Mouse (Mus musculus) liver, embryonic 13.5 days (tissue): ENCODE results near the gene Fnip2. TPM values are rescaled to one million over a fixed set of nuclear protein-coding genes. Genes with fewer than 3 reads are reported as not detected.

Experiments
- ATAC-seq: fragments of 200-750 bp; cut with Nextera tagmentation; 2 replicates; pipeline ENCODE4 v1.8.0; 2017; ENCODE audit warnings: low read depth, mild to moderate bottlenecking, moderate number of reproducible peaks, moderate library complexity
- DNase-seq: peaks from one replicate; pipeline ENCODE4 v3.0.0; 2022
- H3K27ac ChIP-seq: fragments of 300-500 bp; sonication (generic); 2 replicates; pipeline ENCODE4 v1.5.1; 2015; ENCODE audit warnings: moderate library complexity, mild to moderate bottlenecking, inconsistent platforms
- H3K27me3 ChIP-seq: fragments of 300-500 bp; sonication (generic); 2 replicates; pipeline ENCODE4 v1.6.1; 2015; ENCODE audit warnings: mild to moderate bottlenecking, inconsistent platforms
- H3K36me3 ChIP-seq: fragments of 300-500 bp; sonication (generic); 2 replicates; pipeline ENCODE4 v1.6.1; 2015; ENCODE audit warnings: mild to moderate bottlenecking, inconsistent platforms
- H3K4me1 ChIP-seq: fragments of 300-500 bp; sonication (generic); replicated peaks from 2 replicates; pipeline ENCODE4 v1.6.1; 2015; ENCODE audit warnings: inconsistent platforms
- H3K4me2 ChIP-seq: fragments of 300-500 bp; sonication (generic); 2 replicates; pipeline ENCODE4 v1.6.1; 2015; ENCODE audit warnings: inconsistent platforms, mild to moderate bottlenecking, moderate library complexity
- H3K4me3 ChIP-seq: fragments of 300-500 bp; sonication (generic); replicated peaks from 2 replicates; pipeline ENCODE4 v1.5.1; 2015; ENCODE audit warnings: mild to moderate bottlenecking, inconsistent platforms
- H3K9ac ChIP-seq: fragments of 300-500 bp; sonication (generic); 2 replicates; pipeline ENCODE4 v1.6.1; 2015; ENCODE audit warnings: mild to moderate bottlenecking, inconsistent platforms
- H3K9me3 ChIP-seq: fragments of 300-500 bp; sonication (generic); replicated peaks from 2 replicates; pipeline ENCODE4 v1.6.1; 2016; ENCODE audit warnings: inconsistent platforms
- WGBS: fragments of 180-500 bp; shearing (Covaris S2); methylation state at CpG from one replicate; pipeline ENCODE4 v1.1.7; 2015; ENCODE audit not compliant: insufficient replicate concordance; 5-methylcytosine and 5-hydroxymethylcytosine counted together
- polyA plus RNA-seq: library from polyadenylated mRNA; unstranded; fragments of >200 nt; fragmentation: Nextera tagmentation; extraction: Ambion mirVana; gene quantifications from 2 replicates; pipeline ENCODE4 v1.2.1, GENCODE M21; 2015

Fnip2 gene
- 3.5 and 3.8 TPM in 2 replicates for polyA plus RNA-seq

DNA sequence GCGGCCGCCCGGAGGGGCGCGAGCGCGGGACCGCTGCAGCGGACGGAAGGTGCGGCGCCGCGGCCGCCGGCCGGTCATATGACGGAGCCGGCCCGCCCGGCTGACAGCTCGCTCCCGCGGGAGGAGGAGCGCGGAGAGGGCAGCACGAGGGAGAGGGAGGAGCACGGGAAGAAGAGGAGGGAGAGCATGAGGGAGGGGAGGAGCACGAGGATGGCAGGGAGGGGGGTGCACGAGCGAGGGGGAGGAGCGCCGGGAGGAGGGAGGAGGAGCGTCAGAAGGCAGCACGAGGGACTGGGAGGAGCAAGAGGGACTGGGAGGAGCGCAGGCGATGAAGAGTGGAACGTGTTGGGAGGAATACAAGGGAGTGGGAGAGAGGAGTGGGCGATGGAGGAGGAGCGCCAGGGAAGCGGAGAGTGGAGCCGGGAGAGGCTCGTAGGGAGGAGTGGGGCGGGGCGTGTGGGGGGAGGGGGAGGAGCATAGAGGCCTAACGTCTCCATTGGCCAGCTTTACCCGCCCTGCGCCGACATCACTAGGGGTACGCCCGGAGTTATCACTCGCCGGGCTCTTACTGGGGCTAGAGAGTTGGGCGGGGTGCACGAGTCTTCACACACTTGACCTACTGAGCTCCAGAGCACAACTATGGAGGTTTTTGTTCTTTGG lies at the start of gene Fnip2:
Fnip2 (minus strand) TSS at position 94 of the 660 bp plus-strand sequence.
- Histone ChIP-seq H3K9ac (peak within 1 kb of the TSS; percentile 99), H3K27me3 (no peaks in the 10 kb centered on the region), H3K9me3 (no peaks in the 10 kb centered on the region), H3K4me3 (peak within 1 kb of the TSS; percentile 97), H3K4me1 (peaks cover 57% of the 10 kb centered on the region), H3K27ac (peak within 1 kb of the TSS; percentile 95), H3K36me3 (peaks cover 4% of the 10 kb centered on the region; the same call in 1 of the 2 replicates), H3K4me2 (peak within 1 kb of the TSS; percentile 82)
- ATAC-seq (peak; percentile 94), DNase-seq (peak; percentile 90)
- under 1% methylated on average over 53 of the region's 55 CpGs for WGBS

DNA sequence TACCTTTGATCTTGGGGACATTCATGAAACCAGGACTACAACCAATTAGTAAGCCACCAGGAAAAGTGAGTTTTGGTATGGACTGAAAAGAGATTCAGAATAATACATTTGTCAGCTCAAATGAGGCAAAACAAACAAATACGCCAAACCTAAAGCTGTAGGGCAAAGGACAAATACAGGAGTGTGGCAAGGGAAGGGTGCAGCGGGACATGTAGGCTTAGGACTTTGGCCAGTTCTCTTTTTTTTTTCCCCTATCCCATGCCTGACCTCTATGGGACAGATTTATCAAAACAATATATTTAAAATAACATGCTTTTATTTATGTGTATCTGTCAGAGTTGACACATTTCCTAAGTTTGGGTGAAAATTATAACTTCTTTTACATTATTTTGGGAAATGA lies 42.3 kb upstream of the Fnip2 start:
- Histone ChIP-seq H3K4me2 (no peak overlapping the region), H3K27ac (no peak overlapping the region), H3K4me1 (no peaks in the 10 kb centered on the region), H3K4me3 (no peak overlapping the region), H3K9me3 (no peaks in the 10 kb centered on the region), H3K27me3 (no peaks in the 10 kb centered on the region), H3K9ac (no peak overlapping the region), H3K36me3 (peaks cover 51% of the 10 kb centered on the region)
- ATAC-seq (no peak), DNase-seq (no peak)
- WGBS: 80% methylated on average over 2 of the region's 2 CpGs

DNA sequence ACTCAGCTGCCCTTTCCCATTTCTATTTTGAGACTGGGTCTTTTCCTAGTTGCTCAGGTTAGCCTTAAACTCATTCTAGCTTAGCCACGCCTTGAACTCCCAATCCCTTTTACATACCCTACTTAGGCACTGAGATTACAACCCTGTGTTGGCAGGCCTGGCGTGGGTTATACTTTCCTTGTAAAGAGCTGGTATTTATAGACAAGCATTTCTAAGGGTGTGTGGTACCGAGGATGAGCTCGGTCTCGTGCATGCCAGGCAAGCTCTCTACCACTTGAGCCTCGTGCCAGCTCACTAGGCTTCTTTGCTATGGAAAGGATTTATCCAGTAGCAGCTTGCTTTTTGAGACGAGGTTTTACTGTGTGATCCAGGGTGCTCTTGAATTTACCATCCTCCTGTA lies 27.9 kb upstream of the Fnip2 start:
- ATAC-seq: no peak
- Histone ChIP-seq H3K4me2 (no peak overlapping the region), H3K4me3 (no peak overlapping the region), H3K36me3 (peaks cover 67% of the 10 kb centered on the region), H3K9me3 (no peaks in the 10 kb centered on the region), H3K4me1 (peaks cover 25% of the 10 kb centered on the region), H3K27ac (no peak overlapping the region), H3K27me3 (no peaks in the 10 kb centered on the region), H3K9ac (no peak overlapping the region)
- WGBS: 85% methylated on average over 7 of the region's 7 CpGs
- DNase-seq: no peak

DNA sequence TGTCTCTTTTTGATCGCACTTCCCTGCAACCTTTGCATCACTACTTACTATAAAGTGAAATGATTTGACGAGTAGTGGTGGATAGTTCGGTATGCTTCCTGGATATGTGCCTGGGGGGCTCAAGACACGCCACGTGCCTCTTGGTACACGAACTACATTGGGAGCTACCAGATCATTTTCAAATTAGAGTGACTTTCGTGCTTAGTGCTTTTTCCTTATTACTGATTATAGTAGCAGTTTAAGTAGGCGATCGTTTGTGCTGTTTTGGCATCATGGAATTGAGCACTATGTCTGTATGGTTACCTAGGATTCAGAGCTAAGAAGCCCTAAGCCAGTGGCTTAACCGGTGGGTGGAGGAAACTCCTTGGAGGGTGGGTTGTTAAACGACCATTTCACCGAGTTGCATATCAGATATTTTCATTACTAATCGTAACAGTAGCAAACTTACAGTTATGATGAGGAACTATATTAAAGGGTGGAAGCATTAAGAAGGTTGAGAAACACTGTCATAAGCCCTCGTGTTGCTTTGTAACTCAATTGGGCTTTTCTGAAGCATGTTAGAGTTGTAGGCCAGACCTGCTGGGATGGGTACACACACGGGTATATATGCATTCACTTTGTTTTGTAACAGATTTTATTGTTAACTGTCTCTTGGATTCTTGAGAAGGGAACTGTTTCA lies 24.3 kb upstream of the Fnip2 start:
- ATAC-seq (no peak), DNase-seq (no peak)
- peaks cover 34% of the 10 kb centered on the region for H3K4me1 ChIP-seq
- H3K9me3 ChIP-seq: no peaks in the 10 kb centered on the region
- peak overlapping the region; percentile 87 for H3K27ac ChIP-seq
- H3K9ac ChIP-seq: peak overlapping the region; percentile 95
- H3K4me3 ChIP-seq: peak overlapping the region; percentile 94
- 1% methylated on average over 15 of the region's 15 CpGs for WGBS
- H3K4me2 ChIP-seq: peak overlapping the region; percentile 78
- H3K36me3 ChIP-seq: peaks cover 37% of the 10 kb centered on the region
- H3K27me3 ChIP-seq: no peaks in the 10 kb centered on the region

DNA sequence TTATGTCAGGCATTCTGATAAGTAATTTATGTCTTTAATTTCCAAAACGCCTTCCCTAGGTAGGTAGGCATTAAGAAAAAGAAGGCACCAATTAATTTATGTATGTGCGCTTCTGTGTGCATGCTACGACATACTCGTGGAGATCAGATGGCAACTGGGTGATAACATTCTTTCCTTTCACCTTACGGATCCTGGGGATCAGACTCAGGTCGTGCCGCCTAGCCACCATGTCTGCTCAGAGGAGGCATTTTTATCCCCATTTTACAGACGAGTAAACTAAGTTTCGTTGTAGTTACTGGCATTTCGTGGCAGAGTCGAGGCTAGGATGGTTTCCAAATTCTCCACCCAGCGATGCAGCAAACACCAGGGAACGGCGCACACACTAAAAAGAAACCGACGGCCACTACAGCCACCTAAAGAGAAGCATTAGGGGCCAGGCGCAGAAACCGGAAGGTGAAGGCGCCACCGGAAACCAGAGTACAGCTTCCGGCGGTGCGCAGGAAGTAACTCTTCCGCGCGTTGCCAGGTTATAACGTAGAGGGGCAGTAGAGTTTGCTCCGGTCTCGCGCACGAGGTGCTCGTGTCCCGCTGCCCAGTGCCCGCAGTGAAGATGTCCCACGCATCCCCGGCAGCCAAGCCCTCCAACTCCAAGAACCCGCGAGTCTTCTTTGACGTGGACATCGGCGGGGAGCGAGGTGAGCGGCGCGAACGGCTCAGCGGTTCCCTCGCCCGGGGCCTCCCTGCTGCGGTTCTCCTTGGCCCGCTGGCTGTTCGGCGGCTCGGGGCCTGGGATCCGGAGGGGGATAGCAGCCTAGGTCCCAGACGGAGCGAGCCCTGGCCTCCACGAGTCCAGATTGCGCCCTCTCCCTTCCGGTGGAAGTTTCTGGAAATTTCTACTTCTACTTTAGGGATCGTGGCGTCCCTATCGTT lies 23.5 kb upstream of the Fnip2 start, which contains the start of gene Ppid:
Ppid (plus strand) TSS at position 480 of the 930 bp plus-strand sequence.
- peak; percentile 92 for ATAC-seq
- WGBS: 1% methylated on average over 63 of the region's 63 CpGs
- H3K4me2 ChIP-seq: peak within 1 kb of the TSS; percentile 78

DNA sequence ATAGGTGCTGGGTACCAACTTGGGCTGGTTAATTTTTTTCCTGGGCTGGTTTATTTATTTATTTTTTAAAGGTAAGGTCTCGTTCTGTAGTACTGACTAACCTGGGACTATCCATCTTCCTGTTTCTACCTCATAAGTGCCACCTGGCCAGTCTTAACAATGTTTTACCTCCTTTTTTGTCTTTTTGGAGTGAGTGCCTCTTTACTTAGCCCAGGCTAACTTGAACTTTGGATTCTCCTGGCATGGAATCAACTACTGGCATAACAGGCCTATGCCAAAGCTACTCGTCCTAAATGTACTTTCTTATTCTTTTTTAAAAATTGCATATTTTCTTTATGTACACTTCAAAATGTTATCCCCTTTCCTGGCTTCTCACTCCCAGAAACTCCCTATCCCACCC lies 22.1 kb upstream of the Fnip2 start:
- no peak overlapping the region for H3K27ac ChIP-seq
- no peaks in the 10 kb centered on the region for H3K27me3 ChIP-seq
- 67% methylated on average over 2 of the region's 2 CpGs for WGBS
- peaks cover 37% of the 10 kb centered on the region for H3K4me1 ChIP-seq
- H3K36me3 ChIP-seq: peaks cover 16% of the 10 kb centered on the region
- H3K4me3 ChIP-seq: no peak overlapping the region
- no peak for ATAC-seq
- no peak for DNase-seq
- H3K9me3 ChIP-seq: no peaks in the 10 kb centered on the region
- H3K9ac ChIP-seq: no peak overlapping the region
- no peak overlapping the region for H3K4me2 ChIP-seq

More for the DNA sequence above, 23.5 kb upstream of the Fnip2 start, which contains the start of gene Ppid:
- Histone ChIP-seq H3K36me3 (peaks cover 29% of the 10 kb centered on the region), H3K9me3 (no peaks in the 10 kb centered on the region), H3K27me3 (no peaks in the 10 kb centered on the region), H3K4me1 (peaks cover 35% of the 10 kb centered on the region), H3K9ac (peak within 1 kb of the TSS; percentile 95), H3K4me3 (peak within 1 kb of the TSS; percentile 94), H3K27ac (peak within 1 kb of the TSS; percentile 87)
- DNase-seq: peak; percentile 74

DNA sequence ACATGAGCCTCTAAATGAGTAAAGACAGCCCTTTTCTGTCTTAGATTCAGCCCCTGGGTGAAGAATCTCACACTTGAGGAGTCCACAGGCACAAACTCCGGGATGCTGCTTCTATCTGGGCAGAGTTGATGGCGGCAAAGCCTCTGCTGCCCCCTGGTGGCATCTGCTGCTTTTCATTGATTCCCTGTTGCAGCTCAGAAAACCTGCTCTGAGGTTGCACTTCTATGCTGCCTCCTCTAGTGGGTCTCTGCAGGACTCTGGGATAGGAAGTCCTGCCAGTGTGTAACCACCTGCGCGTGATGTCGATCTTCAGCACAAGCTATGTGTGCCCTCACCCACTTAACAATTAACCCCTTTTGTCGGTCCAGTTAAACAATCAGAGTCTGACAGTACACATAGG lies 19.2 kb upstream of the Fnip2 start:
- WGBS: 2% methylated on average over 6 of the region's 6 CpGs
- H3K4me2 ChIP-seq: peak overlapping the region; percentile 39
- DNase-seq: peak; percentile 82

DNA sequence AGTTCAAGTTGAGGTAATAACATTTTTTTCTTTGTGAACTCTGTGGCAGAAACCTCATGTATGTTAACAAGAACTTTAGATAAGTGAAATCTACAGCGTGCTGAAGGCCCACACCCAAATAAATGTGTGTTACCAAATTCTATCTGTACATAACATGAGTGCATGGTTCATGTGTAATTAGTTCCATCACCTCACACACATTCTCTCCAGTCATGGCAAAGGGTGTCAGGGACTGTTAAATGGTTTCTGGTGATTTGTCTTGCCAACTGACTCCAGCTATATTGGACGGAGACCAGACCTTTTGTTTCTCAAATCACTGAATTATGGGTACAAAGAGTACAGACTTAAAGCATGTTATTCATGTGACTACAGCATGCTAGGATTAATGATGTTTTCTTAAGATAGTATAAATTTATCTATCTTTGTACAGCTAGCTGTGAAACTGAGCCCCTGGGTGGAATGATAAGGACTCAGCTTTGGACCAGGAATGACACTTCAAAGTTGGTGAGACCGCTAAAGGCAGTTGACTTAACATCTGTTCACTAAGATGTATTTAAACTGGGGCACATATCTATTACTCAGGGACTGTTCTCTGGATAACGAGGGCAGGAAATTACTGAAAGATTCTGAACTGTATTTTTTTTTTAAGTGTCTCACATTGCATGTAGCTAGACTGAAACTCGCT lies 12.4 kb upstream of the Fnip2 start:
- no peaks in the 10 kb centered on the region for H3K27me3 ChIP-seq
- H3K36me3 ChIP-seq: no peaks in the 10 kb centered on the region
- peak overlapping the region; percentile 93 for H3K27ac ChIP-seq
- peak; percentile 92 for ATAC-seq
- H3K9ac ChIP-seq: 0 out of 2 replicates have a peak overlapping the region, but pooled peaks have one; percentile 23
- peaks cover 71% of the 10 kb centered on the region for H3K4me1 ChIP-seq
- peak overlapping the region; percentile 43 for H3K4me2 ChIP-seq
- WGBS: 19% methylated on average over 5 of the region's 5 CpGs
- no peak overlapping the region for H3K4me3 ChIP-seq
- DNase-seq: peak; percentile 80
- H3K9me3 ChIP-seq: no peaks in the 10 kb centered on the region

More for the DNA sequence above, 19.2 kb upstream of the Fnip2 start:
- Histone ChIP-seq H3K9me3 (no peaks in the 10 kb centered on the region), H3K9ac (no peak overlapping the region), H3K4me3 (no peak overlapping the region), H3K27me3 (no peaks in the 10 kb centered on the region), H3K4me1 (peaks cover 23% of the 10 kb centered on the region), H3K36me3 (no peaks in the 10 kb centered on the region), H3K27ac (no peak overlapping the region)
- ATAC-seq: peak; percentile 65

DNA sequence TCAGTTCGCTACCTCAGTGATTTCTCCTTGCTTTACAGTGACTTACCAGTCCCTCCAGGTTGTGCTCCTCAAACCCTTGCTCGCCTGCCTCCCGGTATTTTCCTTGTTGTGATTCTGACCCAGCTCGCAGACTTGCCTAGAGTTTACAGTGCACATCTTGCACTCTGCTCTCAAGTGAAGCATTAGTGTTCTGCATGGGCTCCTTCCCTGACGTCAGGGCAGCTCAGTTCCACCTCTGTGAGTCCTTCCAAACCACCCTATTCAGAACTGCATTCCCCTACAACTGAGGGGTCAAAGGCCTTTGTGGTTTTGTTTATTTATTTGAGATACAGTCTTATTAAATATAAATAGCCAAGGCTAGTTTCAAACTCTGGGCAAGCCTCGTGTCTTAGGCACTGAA lies 10.6 kb upstream of the Fnip2 start:
- 77% methylated on average over 6 of the region's 6 CpGs for WGBS
- Histone ChIP-seq H3K27me3 (no peaks in the 10 kb centered on the region), H3K4me1 (peaks cover 80% of the 10 kb centered on the region), H3K4me3 (no peak overlapping the region), H3K4me2 (no peak overlapping the region), H3K9ac (no peak overlapping the region), H3K9me3 (no peaks in the 10 kb centered on the region), H3K36me3 (no peaks in the 10 kb centered on the region), H3K27ac (peak overlapping the region; percentile 50)
- DNase-seq (no peak), ATAC-seq (no peak)

DNA sequence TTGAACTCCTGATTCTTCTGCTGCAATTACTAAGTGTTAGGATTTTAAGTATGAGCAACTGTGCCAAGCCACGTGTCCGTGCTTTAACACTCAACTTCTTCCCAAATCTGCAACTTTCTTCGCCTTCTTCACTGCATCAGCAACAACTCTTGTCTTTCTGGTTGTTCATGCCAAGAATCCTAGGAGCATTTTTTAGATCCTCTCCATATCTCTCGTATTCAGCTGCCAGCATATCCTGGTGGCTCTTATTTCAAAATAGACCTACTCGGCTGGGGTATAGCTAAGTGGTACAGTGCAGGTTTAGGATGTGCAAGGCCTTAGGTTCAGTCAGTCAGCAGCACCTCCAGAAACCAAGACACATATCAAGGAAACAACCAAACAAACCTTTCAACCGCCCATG lies 10.0 kb upstream of the Fnip2 start:
- DNase-seq (no peak), ATAC-seq (no peak)
- Histone ChIP-seq H3K9ac (no peak overlapping the region), H3K36me3 (no peaks in the 10 kb centered on the region), H3K4me1 (peaks cover 81% of the 10 kb centered on the region), H3K9me3 (no peaks in the 10 kb centered on the region), H3K27me3 (no peaks in the 10 kb centered on the region), H3K4me2 (no peak overlapping the region), H3K27ac (peak overlapping the region; percentile 50), H3K4me3 (no peak overlapping the region)
- 75% methylated on average over 6 of the region's 6 CpGs for WGBS
